Mouse (Mus musculus) R1 (cell line): Measurements from ENCODE around the gene Cradd.

Source experiments
- DNase-seq: peaks from one replicate; pipeline ENCODE4 v3.0.0-alpha.2; 2018; ENCODE audit warnings: low read depth, low spot score

The Cradd gene

DNA sequence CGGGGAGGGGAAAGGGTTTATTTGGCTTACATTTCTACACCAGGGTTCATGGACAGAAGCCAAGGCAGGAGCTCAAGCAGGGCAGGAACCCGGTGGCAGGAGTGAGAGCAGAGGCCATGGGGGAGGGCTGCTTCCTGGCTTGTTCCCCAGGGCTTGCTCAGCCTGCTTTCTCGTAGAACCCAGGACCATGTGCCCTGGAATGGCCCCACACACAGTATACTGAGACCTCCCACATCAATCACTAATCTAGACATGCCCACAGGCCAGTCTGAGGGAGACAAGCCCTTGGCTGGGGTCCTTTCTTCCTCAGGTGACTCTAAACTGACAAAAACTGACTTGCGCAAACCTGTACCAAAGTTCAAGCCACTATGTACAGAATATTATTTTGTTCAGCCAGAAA is 19.7 kb downstream of the Cradd start:
- no peak for DNase-seq

DNA sequence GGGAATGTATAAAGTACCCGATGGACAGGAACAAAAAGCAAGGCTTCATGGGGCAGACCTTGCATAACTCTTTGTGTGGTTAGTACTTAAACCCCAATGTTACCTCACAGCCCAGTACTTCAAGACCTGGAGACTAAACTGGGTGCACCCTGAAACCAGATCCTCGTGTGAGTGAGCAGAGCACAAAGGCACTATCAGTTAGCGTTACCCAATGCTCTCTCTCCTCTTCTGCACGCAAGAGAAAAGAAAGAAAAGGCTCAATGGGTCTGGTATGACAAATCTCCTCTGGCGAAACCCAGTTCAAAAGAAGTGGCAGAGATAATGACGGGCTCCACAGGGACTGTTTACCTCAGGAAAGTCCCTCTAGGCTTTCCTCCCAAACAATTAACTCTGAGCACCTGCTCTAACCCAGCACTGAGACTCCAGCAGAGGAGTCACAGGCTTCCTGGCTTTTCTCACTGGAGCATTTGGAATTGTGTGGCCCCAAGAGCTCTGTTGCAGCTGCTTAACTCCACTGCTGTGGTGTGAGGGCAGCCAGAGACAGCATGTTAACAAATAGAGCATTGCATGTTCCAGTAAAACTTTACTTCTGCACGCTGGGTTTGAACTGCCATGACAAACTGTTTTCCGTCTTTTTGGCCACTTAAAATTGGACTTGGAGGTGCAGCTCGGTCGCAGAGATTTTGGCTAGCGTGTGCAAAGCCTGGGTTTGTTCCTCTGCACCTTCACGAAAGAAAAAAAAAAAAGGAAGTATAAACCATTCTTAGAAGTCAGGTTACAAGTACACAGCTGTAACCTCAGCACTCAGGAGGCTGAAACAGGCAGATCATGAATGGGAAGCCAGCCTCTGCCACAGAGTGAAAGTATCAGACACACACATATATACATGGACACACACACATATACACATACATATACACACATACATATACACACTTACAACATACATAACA is 21.4 kb downstream of the Cradd start:
- peak; percentile 37 for DNase-seq

DNA sequence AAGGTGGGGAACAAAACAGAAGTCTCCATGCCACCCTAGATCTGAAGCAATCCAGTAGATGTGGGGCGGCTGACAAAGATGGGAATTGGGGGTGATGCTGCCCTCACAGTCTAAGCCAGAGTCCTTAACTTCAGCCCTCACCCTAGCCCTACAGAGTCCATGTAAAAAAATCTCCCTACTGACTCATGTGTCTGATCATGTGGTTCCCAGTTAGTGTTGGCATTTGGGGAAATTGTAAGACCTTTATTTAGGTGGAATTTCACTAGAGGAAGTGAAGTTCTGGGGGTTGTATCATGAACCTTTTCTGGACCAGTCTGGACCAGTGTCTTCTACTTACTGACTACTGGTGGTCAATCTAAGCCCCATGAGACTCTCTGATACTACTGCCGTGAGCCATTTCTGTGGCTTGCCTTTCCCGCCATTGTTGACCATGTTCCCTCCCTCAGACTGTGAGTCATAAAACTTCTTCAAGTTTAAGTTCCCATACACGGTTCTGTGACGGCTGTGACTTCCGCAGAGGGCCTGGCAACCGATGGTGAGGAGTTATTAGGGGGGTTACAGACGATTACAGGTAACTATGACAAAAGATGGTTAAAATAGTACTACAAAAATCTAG is 23.6 kb downstream of the Cradd start:
- DNase-seq, result no peak

DNA sequence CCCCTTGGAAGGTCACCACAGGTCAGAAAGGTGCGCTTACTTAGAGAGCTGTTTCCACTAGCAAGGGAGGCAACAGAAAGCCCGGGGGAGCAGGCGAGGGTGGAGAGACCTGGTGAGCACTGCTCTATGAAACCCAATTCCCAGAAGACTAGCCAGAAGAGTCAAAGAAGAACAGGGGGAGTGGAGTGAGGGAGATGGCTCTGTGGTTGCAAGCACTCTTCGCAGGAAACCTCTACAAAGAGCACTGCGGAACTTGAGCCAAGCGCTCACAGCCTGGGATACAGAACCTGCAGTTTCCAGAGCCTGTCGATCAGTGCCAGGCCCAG is 24.2 kb downstream of the Cradd start:
- DNase-seq, result no peak

DNA sequence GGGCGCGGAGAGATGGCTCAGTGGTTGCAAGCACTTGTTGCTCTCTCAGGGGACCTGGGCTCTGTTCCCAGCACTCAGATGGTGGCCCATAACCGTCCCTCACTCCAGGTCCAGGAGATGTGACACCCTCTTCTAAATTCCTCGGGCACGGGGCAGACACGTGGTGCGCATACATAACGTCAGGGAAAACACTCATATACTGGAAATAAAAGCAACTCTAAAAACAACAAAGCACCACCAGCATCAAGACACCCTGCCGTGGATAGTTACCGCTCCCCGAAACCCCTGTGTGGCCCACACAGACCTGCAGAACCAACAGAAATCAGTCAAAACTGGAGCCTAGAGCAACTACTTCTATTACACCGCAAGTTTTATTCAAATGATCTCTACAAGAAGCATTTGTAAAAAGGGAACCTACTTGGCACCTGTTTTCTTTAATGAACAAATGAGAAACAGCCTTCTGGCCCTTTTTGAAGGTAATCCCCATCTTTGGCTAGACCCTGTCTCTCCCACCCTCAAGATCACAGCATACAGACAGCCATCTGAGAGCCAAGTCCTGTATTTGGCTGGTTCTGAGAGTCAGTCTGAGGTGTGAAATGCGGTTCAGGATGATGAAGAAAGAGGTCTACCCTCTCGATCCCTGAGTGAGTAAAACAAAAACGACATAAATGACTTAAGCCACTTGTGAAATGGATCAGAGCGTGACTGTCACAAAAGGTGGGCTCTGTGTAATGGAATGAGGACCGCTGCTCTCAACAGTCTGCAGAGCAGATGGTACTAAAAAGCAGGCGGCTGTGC is 24.7 kb downstream of the Cradd start:
- no peak for DNase-seq

DNA sequence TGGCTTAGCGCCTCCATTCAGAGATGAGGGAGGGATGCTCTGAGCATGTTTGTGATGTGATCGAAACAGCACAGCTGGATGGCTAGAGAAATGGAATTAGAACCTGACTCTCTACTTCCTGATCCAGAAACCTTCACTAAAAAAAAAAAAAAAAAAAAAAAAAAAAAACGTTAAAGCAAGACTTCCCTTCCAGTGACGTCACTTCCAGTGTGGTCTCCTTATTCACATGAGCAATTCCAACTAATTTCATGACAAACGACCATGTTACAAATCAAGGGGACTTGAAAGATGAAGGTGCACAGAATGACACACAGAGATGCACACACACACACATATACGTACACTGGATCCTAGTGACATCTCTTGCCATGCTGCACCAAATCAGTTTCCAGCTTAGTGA is 25.4 kb downstream of the Cradd start:
- no peak for DNase-seq

DNA sequence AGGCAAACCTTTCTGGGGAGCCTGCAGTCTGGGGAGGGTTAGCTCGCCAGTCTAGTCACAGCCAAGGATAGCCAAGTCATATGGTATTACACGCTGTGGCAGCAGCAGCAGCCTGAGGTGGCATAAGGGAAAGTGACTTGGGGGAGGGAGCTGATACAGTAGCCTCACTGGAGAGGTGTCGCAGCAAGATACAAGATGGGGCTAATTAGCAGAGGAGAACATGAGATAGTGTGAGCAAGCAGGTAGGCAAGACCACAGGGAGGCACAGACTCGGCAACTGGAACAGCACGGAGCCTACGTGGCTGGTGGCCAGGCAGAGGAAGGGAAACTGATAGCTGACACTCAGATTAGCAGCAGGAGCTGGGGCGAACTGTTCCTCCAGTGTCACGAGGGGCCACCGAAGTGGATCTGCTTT is 26.2 kb downstream of the Cradd start:
- no peak for DNase-seq

DNA sequence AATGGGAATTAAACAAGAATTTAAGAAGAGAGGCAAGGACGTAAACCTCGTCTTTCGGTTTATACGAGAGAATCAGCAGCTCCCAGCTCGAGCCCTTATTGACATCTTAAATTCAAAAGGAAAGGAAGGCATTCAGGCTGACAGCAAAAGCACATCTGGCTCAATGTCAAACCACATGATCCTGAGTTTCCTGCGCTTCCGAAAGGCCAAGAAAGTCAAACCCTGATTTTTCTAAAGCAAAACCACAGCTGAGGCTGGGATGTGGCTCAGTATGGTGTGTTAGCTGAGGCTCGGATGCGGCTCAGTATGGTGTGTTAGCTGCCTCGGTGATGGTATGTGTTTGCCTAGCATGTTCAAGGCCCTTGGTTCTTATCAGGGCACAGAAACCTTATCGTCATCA is 26.9 kb downstream of the Cradd start:
- DNase-seq, result no peak

DNA sequence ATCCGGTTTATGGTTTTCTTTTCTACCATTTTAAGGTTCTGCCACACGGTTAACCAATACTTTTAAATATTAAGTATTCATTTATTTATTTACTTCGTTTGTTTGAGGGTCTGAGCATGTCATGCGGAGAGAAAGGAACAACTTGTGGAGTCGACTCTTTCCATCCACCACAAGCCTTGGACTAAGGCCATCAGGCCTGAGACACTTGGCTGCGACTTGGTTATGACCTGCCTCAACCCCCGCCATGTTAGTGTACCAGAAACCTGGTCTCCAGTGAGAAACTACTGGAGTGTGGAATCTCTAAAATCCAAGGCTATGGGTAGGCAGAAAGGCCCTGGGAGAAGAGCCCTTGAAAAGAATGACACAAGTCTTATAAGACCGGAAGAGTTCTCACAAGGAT is 30.7 kb downstream of the Cradd start:
- no peak for DNase-seq

DNA sequence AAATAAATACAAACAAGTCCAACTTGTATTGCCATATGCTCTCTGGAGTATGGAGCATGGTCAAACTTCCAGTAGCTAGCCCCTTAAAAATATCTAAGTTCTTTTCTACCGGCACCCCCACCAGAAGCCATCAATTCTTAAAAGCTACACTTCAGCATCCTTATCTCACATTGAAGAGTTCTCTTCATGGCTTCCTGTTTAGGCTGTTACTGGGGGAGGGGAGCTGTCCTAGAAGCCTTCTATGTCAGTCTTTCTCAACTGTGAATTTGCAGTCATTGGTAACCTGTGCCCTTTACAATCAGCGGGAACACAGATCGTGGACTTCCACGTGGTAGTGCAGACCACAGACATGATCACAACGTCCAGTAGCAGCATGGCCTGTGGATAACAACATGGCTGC is 31.7 kb downstream of the Cradd start:
- no peak for DNase-seq

DNA sequence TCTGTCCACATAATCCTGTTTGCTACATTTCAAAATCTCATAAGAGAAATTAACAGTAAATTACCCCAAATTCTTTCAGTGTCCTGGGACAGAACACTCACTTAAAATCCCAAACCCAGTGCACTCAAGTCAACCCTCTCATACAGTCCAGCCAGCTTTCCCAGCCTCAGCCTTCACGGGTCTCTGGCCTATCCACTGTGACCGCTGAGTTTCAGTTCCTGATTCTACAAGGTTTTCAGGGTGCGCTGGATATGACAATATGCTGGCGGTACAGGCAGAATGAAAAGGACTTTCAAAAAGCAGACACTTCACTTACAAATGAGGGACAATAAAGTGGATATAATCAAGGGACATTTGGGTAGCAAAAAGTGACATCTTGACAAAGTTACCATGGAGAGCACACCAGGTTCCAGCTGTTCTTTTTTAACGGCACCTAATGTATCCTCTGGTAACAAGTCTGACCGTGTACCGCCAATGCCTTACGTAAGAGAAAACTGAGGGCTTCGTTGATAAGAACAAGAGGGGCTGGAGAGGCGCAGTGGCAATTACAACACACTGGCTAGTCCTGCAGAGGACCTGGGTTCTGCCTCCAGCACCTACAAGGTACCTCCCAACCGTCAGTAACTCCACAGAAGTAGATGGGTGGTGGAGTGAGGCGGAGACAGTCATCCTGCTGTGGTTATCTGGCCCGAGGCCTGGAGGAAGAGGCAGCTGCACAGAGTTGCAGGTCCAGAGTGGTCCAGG is 32.6 kb downstream of the Cradd start:
- DNase-seq, result no peak

DNA sequence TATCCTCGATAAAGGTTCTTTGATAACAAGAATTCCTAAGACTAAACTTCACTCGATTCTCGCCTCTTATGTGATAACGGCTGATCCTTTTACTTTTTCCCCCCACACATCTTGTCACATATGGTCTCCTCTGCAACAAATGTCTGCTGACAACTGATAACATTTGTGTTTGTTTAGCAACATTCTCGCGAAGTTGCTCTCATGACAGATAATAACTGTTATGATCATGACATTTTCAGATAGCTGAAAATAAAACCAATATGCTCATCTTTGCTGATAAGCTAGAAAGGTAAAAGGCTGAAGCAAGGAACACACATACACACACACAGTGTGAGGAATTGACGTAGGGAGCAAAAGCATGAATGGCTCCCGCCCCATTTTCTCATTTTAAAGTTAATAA is 34.1 kb downstream of the Cradd start:
- DNase-seq, result no peak

DNA sequence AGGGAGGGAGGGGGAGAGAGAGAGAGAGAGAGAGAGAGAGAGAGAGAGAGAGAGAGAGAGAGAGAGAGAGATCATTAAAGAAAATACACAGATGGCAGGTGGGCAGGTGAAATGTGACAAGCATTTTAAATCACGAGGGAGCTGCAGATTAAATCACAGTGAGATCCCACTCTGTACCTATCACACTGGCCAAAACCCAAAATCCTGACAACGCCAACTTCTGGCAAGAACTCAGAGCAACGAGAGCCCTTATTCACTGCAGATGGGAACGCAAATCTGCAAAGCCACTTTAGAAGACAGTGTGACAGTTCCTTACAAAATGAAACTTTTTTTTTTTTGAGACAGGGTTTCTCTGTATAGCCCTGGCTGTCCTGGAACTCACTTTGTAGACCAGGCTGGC is 35.7 kb downstream of the Cradd start:
- no peak for DNase-seq

DNA sequence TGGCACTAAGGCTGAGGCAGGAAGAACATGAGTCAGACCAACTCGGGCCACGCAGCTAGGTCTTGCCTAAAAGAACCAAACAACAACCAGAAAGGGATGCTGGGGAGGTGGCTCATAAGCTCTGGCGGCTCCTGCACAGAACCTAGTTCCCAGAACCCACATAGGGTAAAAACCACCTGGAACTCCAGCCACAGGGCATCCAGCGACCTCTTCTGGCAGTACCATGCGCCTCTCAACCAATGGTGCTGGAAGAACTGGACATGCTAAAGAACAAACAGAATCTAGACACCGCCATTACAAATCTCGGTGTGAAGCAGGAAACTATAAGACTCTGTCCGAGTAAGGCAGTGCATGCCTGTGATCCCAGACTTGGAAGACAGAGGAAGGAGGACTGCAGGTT is 36.6 kb downstream of the Cradd start:
- peak; percentile 60 for DNase-seq

DNA sequence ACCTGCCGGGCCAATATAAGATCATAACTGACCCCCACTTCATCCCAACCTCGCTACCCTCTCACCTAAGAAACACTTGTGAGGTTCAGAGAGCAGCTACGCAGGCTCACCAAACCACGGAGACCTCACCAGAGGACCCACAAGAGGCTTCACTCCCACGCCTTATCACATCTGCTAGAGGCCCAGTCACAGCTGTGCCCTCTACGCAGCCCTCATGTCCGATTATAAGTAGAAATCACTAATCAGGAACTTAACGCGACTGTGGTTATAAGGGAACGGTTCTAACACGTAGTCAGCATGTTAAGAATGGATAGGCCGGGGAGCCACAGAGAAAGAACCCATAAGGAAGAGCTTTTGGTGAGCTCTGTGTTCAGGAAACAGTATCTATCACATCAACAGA is 40.5 kb downstream of the Cradd start:
- DNase-seq, result no peak

DNA sequence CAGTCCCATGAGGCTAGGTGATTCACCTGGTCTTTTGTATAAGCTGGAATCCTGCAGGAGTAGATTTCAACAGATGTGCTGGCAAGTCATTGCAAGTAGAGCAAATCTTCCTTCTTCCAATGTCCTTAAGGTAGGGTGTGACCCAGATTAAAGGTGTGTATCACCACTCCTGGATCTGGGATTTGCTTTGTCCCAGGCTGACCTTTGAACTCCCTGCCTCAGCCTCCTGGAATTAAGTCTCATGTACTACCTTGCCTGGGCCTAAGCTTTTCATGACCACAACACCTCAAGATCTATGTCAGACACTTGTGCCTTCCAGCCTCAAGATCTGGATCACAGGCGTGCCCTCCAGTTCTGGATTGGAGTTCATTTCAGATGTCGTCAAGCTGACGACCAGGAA is 41.9 kb downstream of the Cradd start:
- no peak for DNase-seq

DNA sequence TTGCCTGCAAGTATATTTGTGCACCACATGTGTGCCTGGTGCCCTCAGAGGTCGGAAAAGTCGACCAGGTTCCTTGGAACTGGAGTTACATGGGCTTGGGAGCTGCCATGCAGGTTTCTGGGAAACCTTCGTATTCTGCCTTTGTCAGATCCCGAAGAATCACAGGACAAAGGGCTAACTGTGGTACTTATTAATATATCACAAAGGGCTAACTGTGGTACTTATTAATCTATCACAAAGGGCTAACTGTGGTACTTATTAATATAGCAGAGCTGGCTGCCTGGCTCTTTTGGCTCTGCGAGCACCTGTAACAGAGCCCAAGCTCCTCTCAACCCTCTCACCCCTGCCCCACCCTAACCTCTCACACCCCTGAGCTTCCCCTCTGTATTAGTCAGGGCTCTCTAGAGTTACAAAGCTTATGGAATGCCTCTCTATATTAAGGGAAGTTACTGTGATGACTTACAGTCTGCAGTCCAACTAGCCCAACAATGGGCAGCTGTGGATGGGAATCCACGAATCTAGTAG is 42.4 kb downstream of the Cradd start:
- DNase-seq, result no peak

DNA sequence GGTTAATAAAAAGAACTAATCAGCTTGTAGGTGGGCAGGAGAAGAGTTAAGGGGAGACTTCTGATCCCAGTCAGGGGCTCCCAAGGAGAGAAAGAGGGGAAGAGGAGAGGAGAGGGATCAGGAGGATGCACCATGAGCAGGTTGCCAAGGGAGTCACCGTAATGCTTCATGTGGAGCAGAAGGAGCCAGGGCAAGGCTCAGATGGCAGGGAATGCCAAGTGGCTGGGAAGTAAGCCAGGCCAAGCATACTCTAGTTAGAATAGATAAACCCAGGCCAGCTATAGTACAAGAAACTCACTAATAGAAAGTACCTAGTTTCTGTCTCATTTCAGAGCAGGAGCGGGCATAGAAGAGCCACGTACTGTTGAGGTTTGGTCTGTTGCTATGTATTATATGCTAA is 43.6 kb downstream of the Cradd start:
- no peak for DNase-seq

DNA sequence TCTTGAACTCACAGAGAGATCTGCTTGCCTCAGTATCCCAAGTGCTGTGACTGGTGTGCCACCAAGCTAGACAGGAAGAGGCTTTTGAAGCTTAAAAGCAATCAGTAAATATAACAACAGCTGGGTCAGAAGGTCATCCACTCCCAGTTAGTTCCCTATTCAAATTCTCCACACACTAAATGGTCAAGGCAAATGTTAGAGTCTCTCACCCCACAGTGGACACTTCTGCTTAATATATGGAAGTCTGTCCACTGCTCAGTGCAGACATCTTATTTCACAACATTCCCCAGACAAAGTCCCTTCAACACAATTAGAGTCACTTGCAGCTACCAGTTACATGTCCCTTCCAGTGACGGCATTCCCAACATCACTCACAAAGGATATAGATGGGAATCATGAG is 44.5 kb downstream of the Cradd start:
- no peak for DNase-seq

DNA sequence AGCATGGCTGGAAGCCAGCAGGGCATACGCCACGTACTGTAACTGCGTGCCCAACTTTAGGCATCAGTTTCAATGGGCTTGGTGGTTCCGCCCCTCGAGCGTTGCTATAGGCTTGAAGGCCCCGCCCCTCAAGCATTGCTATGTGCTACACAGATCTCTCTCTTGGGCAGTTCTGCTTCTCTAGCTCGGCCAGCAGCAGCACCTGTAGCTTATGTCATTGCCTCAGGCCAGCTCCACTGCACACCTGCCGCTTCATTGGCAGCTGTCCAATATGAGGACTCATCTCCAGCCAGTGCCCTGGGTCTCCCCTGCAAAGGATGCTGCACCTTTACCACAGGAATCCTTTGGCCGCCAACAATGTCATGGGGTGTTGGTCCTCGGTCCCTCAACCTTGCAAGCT is 45.8 kb downstream of the Cradd start:
- DNase-seq, result peak; percentile 29

DNA sequence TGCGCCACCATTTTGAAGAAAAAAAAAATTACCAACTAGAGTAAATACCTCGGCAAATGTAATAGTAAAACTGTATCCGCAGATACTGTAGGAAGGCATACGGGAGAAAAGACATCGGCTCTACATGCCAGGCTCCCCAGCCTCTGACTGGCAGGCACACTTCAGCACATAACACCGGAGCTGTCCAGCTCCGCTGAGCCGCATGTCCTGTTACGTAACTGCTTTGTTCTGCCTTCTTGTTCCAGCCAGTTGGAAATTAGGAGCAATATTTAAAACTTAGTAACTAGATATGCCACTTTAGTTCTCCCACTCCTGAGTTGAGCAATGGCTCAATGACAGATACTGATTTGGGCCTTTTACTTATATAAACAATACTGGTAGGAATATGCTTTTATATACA is 48.4 kb downstream of the Cradd start:
- DNase-seq, result no peak

DNA sequence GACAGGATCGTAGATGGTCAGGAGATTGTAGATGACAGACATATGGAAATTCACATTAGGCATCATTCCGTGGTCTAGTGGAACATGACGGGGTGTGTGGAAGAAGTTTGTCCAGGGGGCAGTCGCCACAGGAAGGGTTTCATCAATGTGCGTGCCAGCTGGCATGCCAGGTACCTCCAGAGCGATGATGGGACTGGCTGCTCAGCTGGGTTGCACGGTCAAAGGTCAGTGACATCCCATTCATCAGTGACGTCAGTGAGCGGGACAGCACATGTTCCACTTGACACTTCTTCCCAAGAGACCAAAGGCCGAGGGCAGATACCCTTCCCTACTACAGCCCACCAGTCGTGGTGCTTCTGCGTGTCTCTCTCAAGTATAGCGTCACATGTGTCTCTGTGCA is 50.7 kb downstream of the Cradd start:
- no peak for DNase-seq
